Comparison of ENCODE assay signal across 28 mouse cellular contexts in the genomic region with DNA sequence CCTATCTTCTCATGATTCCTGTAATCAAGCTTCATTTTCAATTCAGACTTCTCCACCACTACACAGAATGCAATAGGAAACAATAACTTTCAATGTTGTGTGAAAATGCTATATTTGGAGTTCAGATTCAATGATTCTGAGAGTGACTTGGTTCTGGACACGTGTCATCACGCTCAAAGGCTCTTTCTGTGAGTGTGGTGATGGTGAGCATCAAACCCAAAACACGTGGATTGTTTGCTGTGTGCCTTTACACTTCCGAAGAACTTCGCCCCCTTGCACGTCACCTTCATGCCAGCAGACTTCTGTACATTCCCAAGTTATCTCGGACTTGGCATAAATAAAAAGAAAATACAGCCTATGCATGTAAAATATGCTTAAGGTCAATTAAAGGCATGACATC.
DNase-seq lines count a peak whose midpoint lies in the region; ATAC-seq lines count a peak whose summit lies in the region.
"Had no signal": no experiment of that assay in that cellular context is flagged by ENCODE, and none has a peak within 500 bp of the region (broad histone marks: within the 10 kb centered on the region; RNA-seq: fewer than 3 reads in every experiment).

No protein-coding gene starts in this region.

- peaks cover 3% of the 10 kb centered on the region; the same call in 1 of the 2 replicates for H3K27me3 ChIP-seq in forebrain, embryonic 14.5 days (replicated peaks; ENCODE audit: control insufficient read depth, insufficient read depth, low read length)
- peaks cover 12% of the 10 kb centered on the region for H3K27me3 ChIP-seq in forebrain, embryonic 16.5 days (replicated peaks; ENCODE audit: control insufficient read depth, insufficient read depth, low read length)
- H3K27me3 ChIP-seq in midbrain, embryonic 14.5 days (ENCODE audit: control insufficient read depth, insufficient read depth, low read length), result peaks cover 24% of the 10 kb centered on the region
- H3K27me3 ChIP-seq in midbrain, embryonic 15.5 days (replicated peaks), result peaks cover 20% of the 10 kb centered on the region
- H3K27me3 ChIP-seq in heart, embryonic 10.5 days (ENCODE audit: insufficient read depth, poor library complexity, severe bottlenecking), result no peaks in the 10 kb centered on the region
- H3K27me3 ChIP-seq: embryonic facial prominence, embryonic 13.5 days; liver, embryonic 12.5 days had no signal

- 70% methylated on average over 7 of the region's 7 CpGs for WGBS in forebrain, embryonic 14.5 days
- 74% methylated on average over 7 of the region's 7 CpGs for WGBS in forebrain, embryonic 16.5 days
- whole genome bisulfite sequencing in midbrain, embryonic 14.5 days, result 66% methylated on average over 7 of the region's 7 CpGs
- WGBS in midbrain, embryonic 15.5 days, result 64% methylated on average over 7 of the region's 7 CpGs
- WGBS in heart, embryonic 10.5 days, result 75% methylated on average over 7 of the region's 7 CpGs

- no peaks in the 10 kb centered on the region for H3K36me3 ChIP-seq in forebrain, embryonic 14.5 days (ENCODE audit: control insufficient read depth, insufficient read depth, low read length)
- no peaks in the 10 kb centered on the region for H3K36me3 ChIP-seq in forebrain, embryonic 16.5 days (ENCODE audit: control insufficient read depth, insufficient read depth)
- H3K36me3 ChIP-seq in midbrain, embryonic 14.5 days (ENCODE audit: control insufficient read depth, insufficient read depth, low read length), result no peaks in the 10 kb centered on the region
- H3K36me3 ChIP-seq in midbrain, embryonic 15.5 days (replicated peaks), result no peaks in the 10 kb centered on the region
- H3K36me3 ChIP-seq in heart, embryonic 10.5 days, result no peaks in the 10 kb centered on the region
- H3K36me3 ChIP-seq: embryonic facial prominence, embryonic 13.5 days; G1E; hindbrain, embryonic 10.5 days; liver, embryonic 12.5 days; neural tube, embryonic 12.5 days had no signal

- no peak overlapping the region for H3K27ac ChIP-seq in forebrain, embryonic 14.5 days (ENCODE audit: low read depth, low read length)
- H3K27ac ChIP-seq in forebrain, embryonic 16.5 days (ENCODE audit: low read length), result no peak overlapping the region
- no peak overlapping the region for H3K27ac ChIP-seq in midbrain, embryonic 14.5 days (replicated peaks; ENCODE audit: low read depth, low read length)
- H3K27ac ChIP-seq in midbrain, embryonic 15.5 days, result no peak overlapping the region
- no peak overlapping the region for H3K27ac ChIP-seq in heart, embryonic 10.5 days
- H3K27ac ChIP-seq: embryonic facial prominence, embryonic 13.5 days; gastrocnemius, adult 2 months; heart, adult 2 months; liver, embryonic 12.5 days; neural tube, embryonic 12.5 days had no signal

- no peaks in the 10 kb centered on the region for H3K9me3 ChIP-seq in forebrain, embryonic 14.5 days (replicated peaks; ENCODE audit: control insufficient read depth, low read length)
- H3K9me3 ChIP-seq in forebrain, embryonic 16.5 days (ENCODE audit: control insufficient read depth, low read length), result no peaks in the 10 kb centered on the region
- H3K9me3 ChIP-seq in midbrain, embryonic 14.5 days (ENCODE audit: control insufficient read depth, low read length), result no peaks in the 10 kb centered on the region
- H3K9me3 ChIP-seq in midbrain, embryonic 15.5 days, result no peaks in the 10 kb centered on the region
- no peaks in the 10 kb centered on the region for H3K9me3 ChIP-seq in heart, embryonic 10.5 days
- H3K9me3 ChIP-seq: embryonic facial prominence, embryonic 13.5 days; hindbrain, embryonic 10.5 days; liver, embryonic 12.5 days; neural tube, embryonic 12.5 days had no signal

- peak; percentile 45 for DNase-seq in cerebellum, adult 11-12 months
- no peak for DNase-seq in cerebellum, adult 11 months
- DNase-seq in forebrain, embryonic 14.5 days (ENCODE audit: low spot score), result no peak
- DNase-seq in midbrain, embryonic 14.5 days, result no peak
- peak; percentile 52 to 59 for DNase-seq in cerebellum, postnatal 25 days
- DNase-seq in heart, embryonic 10.5 days (ENCODE audit: low spot score), result no peak
- DNase-seq: adrenal gland, adult 8-10 months; gastrocnemius, adult 2 months; gastrocnemius, postnatal 36 days; heart, adult 2 months; heart, postnatal 14 days; kidney, adult 9 months; kidney, postnatal 10 days; layer of hippocampus, postnatal 36 days; left cerebral cortex, postnatal 4 days; liver, postnatal 0 days; lung, postnatal 36 days; thymus, postnatal 4 days had no signal

- ATAC-seq in forebrain, embryonic 14.5 days, result no peak
- no peak for ATAC-seq in forebrain, embryonic 16.5 days
- ATAC-seq in midbrain, embryonic 14.5 days (ENCODE audit: low FRiP score, low TSS enrichment), result no peak
- ATAC-seq in midbrain, embryonic 15.5 days (replicated peaks), result no peak
- ATAC-seq: intestine, postnatal 0 days; liver, embryonic 12.5 days; liver, postnatal 0 days; midbrain, embryonic 16.5 days had no signal

- H3K4me3 ChIP-seq in forebrain, embryonic 14.5 days (ENCODE audit: low read depth, low read length), result no peak overlapping the region
- no peak overlapping the region for H3K4me3 ChIP-seq in forebrain, embryonic 16.5 days (replicated peaks; ENCODE audit: low read length)
- no peak overlapping the region for H3K4me3 ChIP-seq in midbrain, embryonic 14.5 days (replicated peaks; ENCODE audit: low read depth, low read length)
- no peak overlapping the region for H3K4me3 ChIP-seq in midbrain, embryonic 15.5 days
- no peak overlapping the region for H3K4me3 ChIP-seq in heart, embryonic 10.5 days
- H3K4me3 ChIP-seq: embryonic facial prominence, embryonic 13.5 days; gastrocnemius, adult 2 months; heart, adult 2 months; hindbrain, embryonic 10.5 days; liver, embryonic 12.5 days; myocyte; neural tube, embryonic 12.5 days had no signal

- peaks cover 8% of the 10 kb centered on the region; the same call in 1 of the 2 replicates for H3K4me1 ChIP-seq in forebrain, embryonic 14.5 days (ENCODE audit: control insufficient read depth, insufficient read depth, low read length)
- 0 out of 2 replicates have a peak, but pooled peaks cover 3% of the 10 kb centered on the region for H3K4me1 ChIP-seq in forebrain, embryonic 16.5 days (replicated peaks; ENCODE audit: control insufficient read depth, insufficient read depth, low read length)
- H3K4me1 ChIP-seq in midbrain, embryonic 14.5 days (ENCODE audit: control insufficient read depth, insufficient read depth, low read length), result peaks cover under 1% of the 10 kb centered on the region
- H3K4me1 ChIP-seq in midbrain, embryonic 15.5 days, result peaks cover 10% of the 10 kb centered on the region; the same call in 1 of the 2 replicates
- H3K4me1 ChIP-seq in heart, embryonic 10.5 days, result no peaks in the 10 kb centered on the region
- H3K4me1 ChIP-seq: embryonic facial prominence, embryonic 13.5 days; liver, embryonic 12.5 days had no signal

- H3K9ac ChIP-seq in forebrain, embryonic 14.5 days (ENCODE audit: low read length), result 0 out of 2 replicates have a peak overlapping the region, but pooled peaks have one; percentile 2
- H3K9ac ChIP-seq in forebrain, embryonic 16.5 days (replicated peaks; ENCODE audit: low read depth, low read length), result no peak overlapping the region
- H3K9ac ChIP-seq in midbrain, embryonic 14.5 days (replicated peaks; ENCODE audit: low read length), result no peak overlapping the region
- H3K9ac ChIP-seq in midbrain, embryonic 15.5 days, result no peak overlapping the region
- H3K9ac ChIP-seq: embryonic facial prominence, embryonic 13.5 days; liver, embryonic 12.5 days; liver, postnatal 0 days; neural tube, embryonic 12.5 days had no signal

- H3K4me2 ChIP-seq in forebrain, embryonic 14.5 days (ENCODE audit: low read length), result no peak overlapping the region
- no peak overlapping the region for H3K4me2 ChIP-seq in forebrain, embryonic 16.5 days (ENCODE audit: low read length)
- 0 out of 2 replicates have a peak overlapping the region, but pooled peaks have one; percentile 0 for H3K4me2 ChIP-seq in midbrain, embryonic 14.5 days (ENCODE audit: low read length)
- H3K4me2 ChIP-seq in midbrain, embryonic 15.5 days, result no peak overlapping the region
- H3K4me2 ChIP-seq: embryonic facial prominence, embryonic 13.5 days; liver, embryonic 12.5 days; neural tube, embryonic 12.5 days had no signal

Comparison
In these comparisons a context has a peak if more than half of its experiments do, and no peak if none do; other contexts are left out.
1. DNase-seq: peak in cerebellum, adult 11-12 months (single experiment) and cerebellum, postnatal 25 days (2 of 2); none in cerebellum, adult 11 months (single experiment), forebrain, embryonic 14.5 days (single experiment), midbrain, embryonic 14.5 days (single experiment) and heart, embryonic 10.5 days (single experiment).